Mouse (Mus musculus): Measurements from ENCODE around the gene Stub1. TPM values are rescaled to one million over a fixed set of nuclear protein-coding genes. Genes with fewer than 3 reads are reported as not detected.

The Stub1 gene
- polyA plus RNA-seq, 1 experiment = 196 TPM

DNA sequence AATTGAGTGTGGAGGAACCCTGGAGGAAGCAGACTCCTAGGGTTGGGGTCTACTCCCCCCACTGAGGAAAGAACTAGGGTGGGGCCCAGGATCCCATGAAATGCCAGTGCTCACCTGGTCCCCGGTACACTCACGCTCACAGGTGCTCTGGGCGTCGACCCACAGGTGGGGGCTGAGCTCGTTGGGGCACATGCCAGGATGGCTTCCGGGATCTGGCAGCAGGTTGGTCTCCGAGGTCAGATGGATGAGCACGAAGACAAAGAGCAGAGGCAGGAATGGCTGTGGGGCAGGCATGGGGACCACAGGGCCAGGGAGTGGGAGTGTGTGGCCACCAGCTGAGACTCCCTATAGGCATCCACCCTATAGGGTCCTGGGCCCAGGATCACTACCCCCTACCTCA is 46.5 kb upstream of the Stub1 start:
- H3K36me3 ChIP-seq (ENCODE audit: control insufficient read depth, insufficient read depth) = no peaks in the 10 kb centered on the region
- TF ChIP-seq MYOD1 (IDR thresholded peaks at IDR 0.05; ENCODE audit: control insufficient read depth in 1 of 3, insufficient read length in 2 of 3, low read depth in 2 of 3) (no peak), POLR2A (IDR thresholded peaks at IDR 0.05; ENCODE audit: insufficient read length, low read depth) (no peak), TCF12 (IDR thresholded peaks at IDR 0.05; ENCODE audit: insufficient read depth, poor library complexity, severe bottlenecking) (no peak), POLR2AphosphoS2 (IDR thresholded peaks at IDR 0.05; ENCODE audit: insufficient read length, low read depth) (peak; percentile 20)

DNA sequence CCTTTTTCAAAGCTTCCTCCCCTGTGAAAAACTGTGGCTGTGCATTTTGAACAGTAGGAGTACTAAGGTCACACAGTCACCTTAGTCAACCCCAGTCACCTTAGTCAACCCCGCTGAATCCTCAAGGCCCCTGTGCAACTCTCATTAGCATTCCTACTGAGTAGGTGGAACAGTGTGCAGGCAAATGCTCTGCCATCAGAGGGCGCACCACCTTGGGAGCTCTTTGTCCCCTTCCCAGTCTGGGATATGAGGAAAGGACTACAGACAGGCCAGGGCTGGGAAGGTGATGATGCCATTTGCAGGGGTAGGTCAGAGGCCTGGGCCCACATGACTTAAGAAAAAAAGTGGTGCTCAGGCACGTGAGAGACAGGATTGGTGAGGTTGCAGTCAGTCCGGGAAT is 46.1 kb upstream of the Stub1 start:
- H3K4me3 ChIP-seq = no peak overlapping the region
- H3K27me3 ChIP-seq (ENCODE audit: control insufficient read depth, insufficient read depth, insufficient read length) = no peaks in the 10 kb centered on the region
- TF ChIP-seq POLR2AphosphoS2 (IDR thresholded peaks at IDR 0.05; ENCODE audit: insufficient read length, low read depth) (peak; percentile 2), E2F4 (IDR thresholded peaks at IDR 0.05; ENCODE audit: insufficient read depth) (no peak)
- peaks cover 4% of the 10 kb centered on the region for H3K79me2 ChIP-seq (ENCODE audit: control insufficient read depth, insufficient read depth)
- H3K36me3 ChIP-seq (ENCODE audit: control insufficient read depth, insufficient read depth) = no peaks in the 10 kb centered on the region
- no peak overlapping the region for H3K4me2 ChIP-seq (ENCODE audit: low read depth)
- H3ac ChIP-seq (ENCODE audit: control insufficient read depth, insufficient read length) = no peak overlapping the region

More for the DNA sequence above, 46.5 kb upstream of the Stub1 start:
- Histone ChIP-seq H3K27me3 (ENCODE audit: control insufficient read depth, insufficient read depth, insufficient read length) (no peaks in the 10 kb centered on the region), H3K4me2 (ENCODE audit: low read depth) (no peak overlapping the region), H3K79me2 (ENCODE audit: control insufficient read depth, insufficient read depth) (peaks cover 4% of the 10 kb centered on the region), H3ac (ENCODE audit: control insufficient read depth, insufficient read length) (no peak overlapping the region), H3K4me3 (no peak overlapping the region)

DNA sequence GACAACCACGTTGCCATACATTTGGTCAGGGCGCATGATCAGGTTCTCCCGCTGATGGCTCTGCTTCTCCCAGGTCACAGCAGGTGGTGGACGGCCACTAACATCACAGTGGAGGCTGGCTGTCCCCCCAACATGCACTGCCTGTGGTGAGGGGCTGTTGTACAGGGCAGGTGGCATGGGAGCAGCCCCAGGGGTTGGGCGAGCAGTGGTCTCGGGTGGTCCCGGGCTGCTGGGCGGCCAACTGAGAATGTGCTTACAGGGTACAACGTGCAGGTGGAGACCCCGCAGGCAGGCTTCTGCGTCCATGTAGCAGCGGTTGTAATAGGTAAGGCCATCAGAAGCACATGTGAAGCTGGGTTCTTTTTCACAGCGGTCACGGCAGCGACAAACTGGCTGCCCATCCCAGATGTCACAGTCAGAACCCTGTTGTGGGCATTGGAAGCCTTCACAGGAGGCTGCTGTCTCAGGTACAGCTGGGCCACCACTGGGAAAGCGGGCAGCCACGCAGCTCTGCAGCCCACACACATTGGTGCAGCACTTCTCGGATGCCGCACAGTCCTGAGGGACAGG is 45.5 kb upstream of the Stub1 start:
- no peak overlapping the region for H3K4me2 ChIP-seq (ENCODE audit: low read depth)
- H3ac ChIP-seq (ENCODE audit: control insufficient read depth, insufficient read length) = no peak overlapping the region
- TF ChIP-seq POLR2AphosphoS2 (IDR thresholded peaks at IDR 0.05; ENCODE audit: insufficient read length, low read depth) (peak; percentile 50), E2F4 (IDR thresholded peaks at IDR 0.05; ENCODE audit: insufficient read depth) (no peak), TCF12 (IDR thresholded peaks at IDR 0.05; ENCODE audit: insufficient read depth, poor library complexity, severe bottlenecking) (no peak), TCF3 (IDR thresholded peaks at IDR 0.05; ENCODE audit: insufficient read length, low read depth) (no peak)
- H3K27me3 ChIP-seq (ENCODE audit: control insufficient read depth, insufficient read depth, insufficient read length) = no peaks in the 10 kb centered on the region
- H3K4me3 ChIP-seq = no peak overlapping the region
- no peaks in the 10 kb centered on the region for H3K36me3 ChIP-seq (ENCODE audit: control insufficient read depth, insufficient read depth)
- H3K79me2 ChIP-seq (ENCODE audit: control insufficient read depth, insufficient read depth) = peaks cover 4% of the 10 kb centered on the region

DNA sequence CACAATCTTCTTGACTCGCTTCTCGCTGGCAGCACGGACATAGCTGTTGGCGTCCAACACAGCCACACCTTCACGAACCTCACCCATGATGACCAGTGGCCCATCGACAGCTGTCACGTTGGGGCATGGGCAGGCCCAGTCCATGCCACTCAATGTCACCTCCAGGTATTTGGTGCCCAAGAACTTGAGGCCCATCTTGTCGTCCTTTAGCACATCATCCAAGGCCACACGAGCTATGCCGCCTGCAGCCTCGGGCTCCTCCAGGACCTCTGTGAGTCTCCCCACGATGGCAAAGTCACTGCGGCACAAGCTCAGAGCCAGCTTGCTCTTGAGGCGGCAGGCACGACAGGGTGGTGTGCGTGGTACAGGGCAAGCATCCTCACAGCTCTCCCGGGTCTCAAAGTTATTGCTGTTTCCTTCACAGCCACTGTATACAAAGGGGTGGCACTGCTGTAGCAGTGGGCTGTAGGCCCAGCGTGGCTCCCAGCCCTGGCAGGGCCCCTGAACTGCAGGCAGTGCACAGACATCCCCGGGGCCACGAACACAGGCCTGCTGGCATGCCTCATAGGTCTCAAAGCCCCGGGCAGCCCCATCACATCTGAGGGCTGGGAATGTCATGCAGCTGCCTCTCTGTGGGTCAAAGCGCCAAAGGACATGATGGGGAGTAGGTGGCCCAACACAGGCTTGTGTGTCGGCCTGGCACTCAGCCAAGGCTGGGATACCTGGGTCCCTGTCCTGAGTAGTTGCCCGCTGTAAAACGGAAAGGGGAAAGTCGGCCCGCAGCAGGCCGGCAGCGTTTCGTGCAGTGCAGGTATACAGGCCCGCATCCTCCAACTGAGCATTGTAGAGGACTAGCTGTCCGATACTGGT is 44.8 kb upstream of the Stub1 start:
- Histone ChIP-seq H3K27me3 (ENCODE audit: control insufficient read depth, insufficient read depth, insufficient read length) (no peaks in the 10 kb centered on the region), H3K36me3 (ENCODE audit: control insufficient read depth, insufficient read depth) (no peaks in the 10 kb centered on the region), H3K4me3 (no peak overlapping the region), H3ac (ENCODE audit: control insufficient read depth, insufficient read length) (no peak overlapping the region), H3K79me2 (ENCODE audit: control insufficient read depth, insufficient read depth) (peaks cover 4% of the 10 kb centered on the region), H3K4me2 (ENCODE audit: low read depth) (no peak overlapping the region)
- no peak for TF ChIP-seq CEBPB (IDR thresholded peaks at IDR 0.05; ENCODE audit: insufficient read depth, poor library complexity, severe bottlenecking)
- no peak for TF ChIP-seq REST (IDR thresholded peaks at IDR 0.05; ENCODE audit: insufficient read depth, insufficient read length)
- no peak for TF ChIP-seq SRF (IDR thresholded peaks at IDR 0.05; ENCODE audit: control insufficient read depth, insufficient read length, low read depth)
- TF ChIP-seq MAX (IDR thresholded peaks at IDR 0.05; ENCODE audit: low read depth) = no peak
- no peak for TF ChIP-seq MYOD1 (IDR thresholded peaks at IDR 0.05; ENCODE audit: control insufficient read depth in 1 of 3, insufficient read length in 2 of 3, low read depth in 2 of 3)
- no peak for TF ChIP-seq TCF3 (IDR thresholded peaks at IDR 0.05; ENCODE audit: insufficient read length, low read depth)
- no peak for TF ChIP-seq USF1 (IDR thresholded peaks at IDR 0.05; ENCODE audit: low read depth)
- no peak for TF ChIP-seq E2F4 (IDR thresholded peaks at IDR 0.05; ENCODE audit: insufficient read depth)
- TF ChIP-seq TCF12 (IDR thresholded peaks at IDR 0.05; ENCODE audit: insufficient read depth, poor library complexity, severe bottlenecking) = no peak
- no peak for TF ChIP-seq POLR2AphosphoS2 (IDR thresholded peaks at IDR 0.05; ENCODE audit: insufficient read length, low read depth)
- no peak for TF ChIP-seq POLR2A (IDR thresholded peaks at IDR 0.05; ENCODE audit: insufficient read length, low read depth)
- TF ChIP-seq MYOG (IDR thresholded peaks at IDR 0.05; ENCODE audit: control insufficient read depth in 1 of 3, insufficient read depth in 1 of 3, insufficient read length in 2 of 3, low read depth in 2 of 3) = no peak

DNA sequence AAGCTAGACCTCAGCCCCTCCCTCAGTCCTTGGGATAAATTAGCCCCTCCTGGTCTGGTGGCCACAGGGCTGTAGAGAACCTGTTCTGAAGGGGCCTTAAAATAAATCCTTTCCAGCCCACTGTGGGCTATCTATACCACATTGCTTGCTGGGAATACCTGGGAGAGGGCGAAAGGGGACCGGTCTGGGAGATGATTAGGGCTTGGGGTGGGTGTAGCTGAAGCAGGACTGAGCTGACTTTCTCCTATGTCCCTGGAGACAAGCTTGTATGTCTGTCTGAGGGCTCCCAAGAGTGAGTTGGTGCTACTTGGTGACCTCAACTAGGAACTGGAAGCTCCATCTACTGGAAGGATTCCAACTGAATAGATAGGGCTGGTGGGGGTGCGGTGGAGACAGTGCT is 43.8 kb upstream of the Stub1 start:
- Histone ChIP-seq H3K36me3 (ENCODE audit: control insufficient read depth, insufficient read depth) (no peaks in the 10 kb centered on the region), H3K4me3 (no peak overlapping the region), H3ac (ENCODE audit: control insufficient read depth, insufficient read length) (no peak overlapping the region), H3K79me2 (ENCODE audit: control insufficient read depth, insufficient read depth) (peaks cover 4% of the 10 kb centered on the region), H3K27me3 (ENCODE audit: control insufficient read depth, insufficient read depth, insufficient read length) (no peaks in the 10 kb centered on the region), H3K4me2 (ENCODE audit: low read depth) (no peak overlapping the region)
- TF ChIP-seq SRF (IDR thresholded peaks at IDR 0.05; ENCODE audit: control insufficient read depth, insufficient read length, low read depth) = no peak
- TF ChIP-seq TCF3 (IDR thresholded peaks at IDR 0.05; ENCODE audit: insufficient read length, low read depth) = no peak
